Mouse (Mus musculus): ENCODE results near the gene Il18r1.

DNA sequence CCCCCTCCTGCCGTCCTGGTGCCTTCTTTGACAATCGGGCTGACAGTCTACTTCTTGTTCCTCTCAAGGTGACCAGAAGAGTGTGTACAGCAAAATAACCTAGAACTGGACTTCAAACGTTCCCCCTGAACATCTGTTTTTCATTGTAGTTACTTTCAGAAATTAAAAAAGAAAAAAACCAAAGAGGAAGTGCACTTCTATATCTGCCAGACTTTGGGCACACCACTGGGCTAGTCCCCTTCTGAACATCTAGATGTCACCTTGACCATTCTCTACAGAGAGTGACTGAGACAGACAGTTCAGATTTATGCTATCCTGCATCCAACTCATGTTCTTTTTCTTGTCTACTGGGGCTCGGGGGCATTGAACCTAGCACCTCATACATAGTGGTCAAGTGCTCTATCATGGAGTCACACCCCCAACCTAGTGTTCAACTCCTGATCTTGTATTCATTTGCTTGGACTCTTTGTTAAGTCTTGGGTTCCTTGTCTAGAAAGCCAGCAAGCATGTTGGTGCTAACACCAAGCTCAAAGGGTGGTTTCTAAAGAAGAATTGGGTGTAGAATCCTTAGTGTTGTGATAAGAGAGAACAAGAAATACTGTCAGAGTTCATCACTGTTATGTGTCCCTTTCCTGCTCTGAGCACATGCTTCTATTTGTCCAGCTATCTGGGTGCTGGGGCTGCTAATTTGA lies 35.1 kb upstream of the Il18r1 start:
- TF ChIP-seq MAFK (IDR thresholded peaks at IDR 0.05; ENCODE audit: insufficient read depth, low read depth, low read length) (no peak), ZNF384 (IDR thresholded peaks at IDR 0.05; ENCODE audit: low read depth, low read length) (no peak), ZC3H11A (IDR thresholded peaks at IDR 0.05; ENCODE audit: borderline replicate concordance, low read depth, low read length) (no peak), CHD2 (IDR thresholded peaks at IDR 0.05; ENCODE audit: low read depth, low read length) (no peak)

Measured in ES-E14 (cell line).